Mouse (Mus musculus) hindbrain, embryonic 15.5 days (tissue): ENCODE results near the gene Dek. TPM values are rescaled to one million over a fixed set of nuclear protein-coding genes. Genes with fewer than 3 reads are reported as not detected.

Experiments
- ATAC-seq: fragments of 200-750 bp; cut with Nextera tagmentation; 2 replicates; pipeline ENCODE4 v1.8.0; 2017; ENCODE audit warnings: low read depth, moderate number of reproducible peaks, moderate TSS enrichment; ENCODE audit not compliant: low FRiP score
- H3K27ac ChIP-seq: fragments of 300-500 bp; sonication (generic); replicated peaks from 2 replicates; pipeline ENCODE4 v1.5.1; 2015; ENCODE audit warnings: mild to moderate bottlenecking, inconsistent platforms
- H3K27me3 ChIP-seq: fragments of 300-500 bp; sonication (generic); 2 replicates; pipeline ENCODE4 v1.6.1; 2015; ENCODE audit warnings: control low read depth, inconsistent platforms
- H3K36me3 ChIP-seq: fragments of 300-500 bp; sonication (generic); 2 replicates; pipeline ENCODE4 v1.6.1; 2015; ENCODE audit warnings: control low read depth, inconsistent platforms
- H3K4me1 ChIP-seq: fragments of 300-500 bp; sonication (generic); replicated peaks from 2 replicates; pipeline ENCODE4 v1.6.1; 2015; ENCODE audit warnings: control low read depth, inconsistent platforms
- H3K4me2 ChIP-seq: fragments of 300-500 bp; sonication (generic); 2 replicates; pipeline ENCODE4 v1.6.1; 2015; ENCODE audit warnings: moderate library complexity, mild to moderate bottlenecking, inconsistent platforms
- H3K4me3 ChIP-seq: fragments of 300-500 bp; sonication (generic); 2 replicates; pipeline ENCODE4 v1.5.1; 2015; ENCODE audit warnings: mild to moderate bottlenecking, inconsistent platforms
- H3K9ac ChIP-seq: fragments of 300-500 bp; sonication (generic); 2 replicates; pipeline ENCODE4 v1.6.1; 2015; ENCODE audit warnings: inconsistent platforms
- H3K9me3 ChIP-seq: fragments of 300-500 bp; sonication (generic); 2 replicates; pipeline ENCODE4 v1.6.1; 2016; ENCODE audit warnings: control low read depth, inconsistent platforms
- WGBS: fragments of 180-500 bp; shearing (Covaris S2); methylation state at CpG from one replicate; pipeline ENCODE4 v1.1.7; 2015; 5-methylcytosine and 5-hydroxymethylcytosine counted together
- polyA plus RNA-seq: library from polyadenylated mRNA; unstranded; fragments of >200 nt; fragmentation: Nextera tagmentation; extraction: Ambion mirVana; gene quantifications from 2 replicates; pipeline ENCODE4 v1.2.1, GENCODE M21; 2015

Dek gene
- polyA plus RNA-seq, 1 experiment from 2014 or later = 116 TPM

DNA sequence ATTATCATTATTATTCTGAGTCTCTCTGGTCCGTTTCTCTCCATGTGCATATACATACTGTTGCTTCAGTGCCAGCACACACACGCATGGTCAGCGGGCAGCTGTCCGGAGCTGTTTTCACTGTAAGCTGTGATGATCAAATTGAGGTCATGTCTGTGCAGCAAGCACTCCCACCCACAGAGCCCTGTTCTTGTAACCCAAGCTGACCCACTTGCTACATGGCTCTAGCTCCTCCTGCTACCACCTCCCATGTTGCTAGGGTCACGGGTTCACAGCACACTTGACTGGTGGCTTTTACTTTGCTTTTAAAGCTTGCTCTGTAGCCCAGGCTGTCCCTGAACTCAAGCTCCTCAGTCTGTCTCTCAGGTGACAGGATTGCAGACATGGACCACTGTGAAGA is 33.5 kb downstream of the Dek start:
- Histone ChIP-seq H3K27me3 (no peaks in the 10 kb centered on the region), H3K9me3 (no peaks in the 10 kb centered on the region), H3K4me3 (no peak overlapping the region), H3K27ac (no peak overlapping the region), H3K36me3 (peaks cover 56% of the 10 kb centered on the region), H3K4me2 (no peak overlapping the region), H3K4me1 (no peaks in the 10 kb centered on the region), H3K9ac (no peak overlapping the region)
- no peak for ATAC-seq
- WGBS = 96% methylated on average over 5 of the region's 5 CpGs

DNA sequence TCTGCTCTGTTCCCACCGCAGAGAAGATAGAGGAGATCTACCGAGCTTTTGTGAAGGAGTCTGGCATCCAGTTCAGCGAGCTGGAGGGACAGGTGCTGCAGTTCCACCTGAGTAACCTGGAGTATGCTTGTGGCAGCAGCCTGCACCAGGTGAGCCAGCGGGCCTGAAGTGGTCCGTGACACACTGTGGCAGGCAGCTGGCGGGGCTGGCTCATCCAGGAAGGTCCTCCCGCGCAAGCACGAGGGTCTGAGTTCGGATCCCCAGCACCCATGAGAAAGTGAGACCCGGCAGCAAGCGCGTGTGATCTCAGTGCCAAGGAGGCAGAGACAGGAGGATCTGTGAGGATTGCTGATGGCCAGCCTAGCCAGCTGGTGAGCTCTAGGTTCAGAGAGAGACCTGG is 34.1 kb downstream of the Dek start:
- Histone ChIP-seq H3K4me3 (no peak overlapping the region), H3K4me1 (no peaks in the 10 kb centered on the region), H3K27me3 (no peaks in the 10 kb centered on the region), H3K27ac (no peak overlapping the region), H3K9me3 (no peaks in the 10 kb centered on the region), H3K9ac (no peak overlapping the region), H3K36me3 (peaks cover 62% of the 10 kb centered on the region), H3K4me2 (no peak overlapping the region)
- no peak for ATAC-seq
- WGBS = 92% methylated on average over 13 of the region's 13 CpGs

DNA sequence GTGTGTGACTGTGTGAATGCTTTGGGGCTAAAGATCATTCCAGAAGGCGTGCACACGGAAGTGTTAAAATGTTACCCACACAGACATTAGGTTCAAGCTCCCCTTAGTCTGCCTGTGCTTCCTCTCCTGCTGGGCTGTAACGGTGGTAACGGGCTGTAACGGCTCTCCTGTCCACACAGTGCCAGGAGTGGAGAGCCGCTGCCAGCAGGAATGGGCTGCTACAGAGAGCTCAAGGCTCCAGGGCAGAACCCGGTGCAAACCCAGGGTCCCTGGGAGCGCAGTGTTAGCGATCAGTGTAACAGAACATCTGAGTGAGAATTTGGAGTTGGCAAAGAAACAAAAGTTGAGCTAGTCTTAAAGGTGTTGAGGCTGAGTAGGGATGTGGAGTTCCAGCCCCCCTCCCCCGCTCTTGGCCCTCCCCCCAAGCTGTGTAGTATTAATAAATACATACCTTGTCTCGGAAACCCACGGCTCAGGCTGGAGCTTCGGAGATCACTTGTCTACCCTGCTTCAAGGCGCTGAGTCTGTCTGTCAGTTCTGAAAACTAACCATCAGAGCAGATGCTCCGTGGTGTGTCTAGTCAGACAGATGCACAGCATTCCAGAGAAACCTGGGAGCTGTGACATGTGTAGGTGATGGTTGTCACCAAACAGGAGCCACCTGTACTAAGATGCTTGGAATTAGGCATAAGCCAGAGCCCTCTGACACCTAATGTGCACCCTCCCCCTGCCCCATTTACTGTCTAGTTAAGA is 35.5 kb downstream of the Dek start:
- Histone ChIP-seq H3K36me3 (peaks cover 66% of the 10 kb centered on the region), H3K4me2 (no peak overlapping the region), H3K4me3 (no peak overlapping the region), H3K27ac (no peak overlapping the region), H3K27me3 (no peaks in the 10 kb centered on the region), H3K9me3 (no peaks in the 10 kb centered on the region), H3K9ac (no peak overlapping the region), H3K4me1 (no peaks in the 10 kb centered on the region)
- ATAC-seq = no peak
- WGBS = 83% methylated on average over 15 of the region's 15 CpGs

DNA sequence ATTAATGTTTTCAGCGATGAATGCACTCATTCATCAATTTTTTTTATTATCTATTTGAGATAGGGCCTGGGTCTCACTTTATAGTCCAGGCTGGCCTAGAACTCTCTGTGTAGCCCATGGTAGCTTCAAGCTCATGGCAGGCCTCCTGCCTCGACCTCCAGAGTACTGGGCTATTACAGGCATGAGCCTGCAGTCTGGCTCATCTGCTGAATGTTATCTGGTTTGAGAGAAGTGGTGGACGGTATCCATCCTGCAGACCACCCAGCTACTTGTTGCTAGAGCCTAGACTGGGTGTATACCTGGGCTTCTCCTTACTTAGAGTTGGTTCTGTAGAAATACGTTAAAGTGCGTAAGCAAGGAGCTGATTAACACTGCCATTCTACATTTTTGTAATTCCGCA is 39.0 kb downstream of the Dek start:
- Histone ChIP-seq H3K27ac (no peak overlapping the region), H3K4me2 (no peak overlapping the region), H3K9me3 (no peaks in the 10 kb centered on the region), H3K9ac (no peak overlapping the region), H3K4me1 (no peaks in the 10 kb centered on the region), H3K27me3 (no peaks in the 10 kb centered on the region), H3K36me3 (peaks cover 56% of the 10 kb centered on the region), H3K4me3 (no peak overlapping the region)
- ATAC-seq = no peak
- WGBS = 96% methylated on average over 6 of the region's 6 CpGs

DNA sequence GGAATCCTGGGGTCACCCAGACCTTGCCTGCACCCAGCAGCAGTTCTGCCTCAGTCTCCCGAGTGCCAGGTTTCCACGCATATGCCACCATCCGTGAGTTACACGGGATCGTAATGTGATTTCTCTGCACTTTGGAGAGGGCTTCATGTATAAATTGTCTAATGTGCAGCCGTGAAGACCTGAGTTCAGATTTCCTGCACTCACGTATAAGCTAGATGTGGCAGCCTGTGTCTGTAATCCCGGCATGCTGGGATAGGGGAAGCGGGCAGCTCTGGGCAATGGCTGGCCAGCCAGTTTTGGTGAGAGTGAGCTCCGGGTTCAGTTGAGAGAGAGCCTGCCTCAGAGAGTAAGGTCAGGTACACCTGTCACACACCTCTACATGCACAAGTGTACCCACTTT is 39.5 kb downstream of the Dek start:
- WGBS = 95% methylated on average over 10 of the region's 10 CpGs
- Histone ChIP-seq H3K4me3 (no peak overlapping the region), H3K36me3 (peaks cover 57% of the 10 kb centered on the region), H3K27ac (no peak overlapping the region), H3K9me3 (no peaks in the 10 kb centered on the region), H3K4me2 (no peak overlapping the region), H3K4me1 (no peaks in the 10 kb centered on the region), H3K27me3 (no peaks in the 10 kb centered on the region), H3K9ac (no peak overlapping the region)
- ATAC-seq = no peak

DNA sequence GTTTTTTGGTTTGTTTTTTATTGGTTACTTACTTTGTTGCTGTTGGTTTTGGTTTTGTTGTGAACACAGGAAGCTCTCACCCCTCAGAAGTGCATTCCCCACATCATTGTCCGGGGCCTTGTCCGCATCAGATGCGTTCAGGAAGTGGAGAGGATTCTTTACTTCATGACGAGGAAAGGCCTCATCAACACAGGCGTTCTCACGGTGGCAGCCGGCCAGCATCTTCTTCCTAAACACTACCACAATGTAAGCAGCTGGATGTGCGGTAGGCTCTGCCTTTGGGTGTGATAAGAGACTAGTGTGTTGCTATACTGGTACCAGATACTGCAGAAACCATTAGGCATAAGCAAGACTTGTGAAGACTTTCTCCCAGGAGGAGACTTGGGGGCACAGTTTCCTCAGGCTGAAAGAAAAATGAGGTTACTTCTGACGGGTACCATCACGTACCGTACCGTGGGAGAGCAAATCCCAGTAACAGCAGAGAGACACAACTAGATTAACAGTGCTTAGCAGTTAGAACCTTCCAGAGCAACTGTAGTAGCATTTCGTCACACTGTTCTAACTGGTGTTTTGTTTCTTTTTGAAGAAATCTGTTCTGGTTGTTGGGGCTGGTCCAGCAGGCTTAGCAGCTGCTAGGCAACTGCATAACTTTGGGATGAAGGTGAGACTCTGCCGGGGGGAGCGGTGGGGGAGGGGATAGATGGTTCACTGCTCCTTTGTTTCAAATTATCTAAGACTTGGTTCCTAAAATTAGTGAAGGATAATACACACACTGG is 41.8 kb downstream of the Dek start:
- ATAC-seq = no peak
- no peaks in the 10 kb centered on the region for H3K4me1 ChIP-seq
- no peak overlapping the region for H3K9ac ChIP-seq
- no peak overlapping the region for H3K27ac ChIP-seq
- 83% methylated on average over 15 of the region's 15 CpGs for WGBS
- H3K9me3 ChIP-seq = no peaks in the 10 kb centered on the region
- no peak overlapping the region for H3K4me2 ChIP-seq
- H3K4me3 ChIP-seq = no peak overlapping the region
- H3K27me3 ChIP-seq = no peaks in the 10 kb centered on the region
- peaks cover 66% of the 10 kb centered on the region for H3K36me3 ChIP-seq

DNA sequence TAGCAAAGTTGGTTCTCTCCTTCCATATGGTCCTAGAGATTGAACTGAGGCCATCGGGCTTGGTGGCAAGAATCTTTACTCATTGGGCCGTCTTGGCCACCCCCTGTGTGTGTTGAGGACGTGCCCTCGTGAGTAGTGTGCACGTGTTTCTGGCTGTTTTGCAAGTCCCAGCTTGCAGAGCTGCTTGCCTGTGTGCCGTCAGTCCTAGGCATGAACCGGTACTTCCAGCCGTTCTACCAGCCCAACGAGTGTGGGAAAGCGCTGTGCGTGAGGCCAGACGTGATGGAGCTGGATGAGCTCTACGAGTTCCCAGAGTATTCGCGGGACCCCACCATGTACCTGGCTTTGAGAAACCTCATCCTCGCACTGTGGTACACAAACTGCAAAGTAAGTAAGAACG is 43.2 kb downstream of the Dek start:
- Histone ChIP-seq H3K4me2 (no peak overlapping the region), H3K9me3 (no peaks in the 10 kb centered on the region), H3K4me3 (no peak overlapping the region), H3K4me1 (no peaks in the 10 kb centered on the region), H3K27me3 (no peaks in the 10 kb centered on the region), H3K9ac (no peak overlapping the region), H3K36me3 (peaks cover 68% of the 10 kb centered on the region), H3K27ac (no peak overlapping the region)
- WGBS = 95% methylated on average over 17 of the region's 17 CpGs
- no peak for ATAC-seq

DNA sequence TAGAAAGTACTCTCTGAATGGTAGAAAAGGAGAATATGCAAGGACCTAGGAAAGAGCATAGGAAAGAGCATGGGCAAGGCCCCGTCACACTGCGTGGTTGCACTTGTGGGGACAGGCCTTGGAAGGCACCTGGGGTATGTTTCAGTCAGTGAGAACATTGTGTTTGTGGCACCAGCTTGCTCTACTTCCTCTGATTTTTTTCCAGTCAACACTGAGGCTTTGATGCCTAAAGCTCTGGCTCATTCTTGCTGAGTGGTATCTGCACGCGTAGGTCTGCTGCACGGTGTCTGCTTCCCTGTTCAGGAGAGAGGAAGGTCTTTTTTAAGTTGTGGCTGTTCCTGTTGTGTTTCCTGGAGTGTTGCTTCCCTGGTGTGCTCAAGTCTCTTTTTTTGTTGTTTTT is 49.2 kb downstream of the Dek start:
- no peak overlapping the region for H3K4me2 ChIP-seq
- no peak for ATAC-seq
- H3K4me3 ChIP-seq = no peak overlapping the region
- no peaks in the 10 kb centered on the region for H3K27me3 ChIP-seq
- no peak overlapping the region for H3K9ac ChIP-seq
- WGBS = 94% methylated on average over 5 of the region's 5 CpGs
- H3K9me3 ChIP-seq = no peaks in the 10 kb centered on the region
- H3K27ac ChIP-seq = no peak overlapping the region
- no peaks in the 10 kb centered on the region for H3K4me1 ChIP-seq
- H3K36me3 ChIP-seq = peaks cover 42% of the 10 kb centered on the region

DNA sequence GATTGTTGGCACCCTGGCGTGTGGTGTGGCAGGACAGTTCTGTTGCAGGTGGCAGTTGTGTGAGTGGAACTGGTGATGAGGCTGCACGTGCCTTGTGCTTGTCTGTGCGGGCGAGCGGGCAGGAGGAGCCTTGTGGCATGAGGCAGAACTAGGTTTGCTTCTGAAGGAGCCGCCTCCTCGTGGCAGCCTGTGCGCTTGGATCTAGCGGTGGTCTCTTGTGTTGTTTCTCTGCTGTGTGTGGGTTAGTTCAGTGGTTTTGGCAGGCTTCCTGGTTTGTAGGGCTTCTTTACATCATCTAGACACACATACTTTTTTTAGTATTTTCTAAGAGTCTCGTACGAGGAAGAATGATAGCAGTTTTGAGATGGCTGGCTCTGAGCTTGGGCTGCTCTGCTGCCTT is 49.9 kb downstream of the Dek start:
- Histone ChIP-seq H3K4me3 (no peak overlapping the region), H3K36me3 (peaks cover 38% of the 10 kb centered on the region), H3K4me1 (no peaks in the 10 kb centered on the region), H3K27ac (no peak overlapping the region), H3K27me3 (no peaks in the 10 kb centered on the region), H3K9ac (no peak overlapping the region), H3K4me2 (no peak overlapping the region), H3K9me3 (no peaks in the 10 kb centered on the region)
- ATAC-seq = no peak
- WGBS = 91% methylated on average over 11 of the region's 11 CpGs

DNA sequence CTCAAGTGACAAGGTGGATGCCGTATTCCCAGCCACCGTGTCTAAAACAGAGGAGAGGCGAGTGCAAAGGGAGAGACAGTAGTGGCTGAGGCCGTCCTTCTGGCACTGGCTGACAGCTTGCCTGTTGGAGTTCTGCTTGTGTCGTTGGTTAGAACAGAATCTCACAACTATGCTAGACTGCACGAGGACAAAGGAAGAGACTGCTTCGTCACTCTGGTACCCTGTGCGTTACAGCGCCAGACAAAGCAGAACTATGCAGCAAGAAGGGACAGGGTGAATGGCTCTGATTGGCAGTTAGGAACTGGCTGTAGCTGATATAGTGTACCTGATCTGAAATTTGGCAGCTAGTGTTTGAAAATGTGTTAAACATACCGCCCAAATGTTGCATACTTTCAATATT is 52.0 kb downstream of the Dek start:
- no peaks in the 10 kb centered on the region for H3K27me3 ChIP-seq
- no peak overlapping the region for H3K4me2 ChIP-seq
- peaks cover 34% of the 10 kb centered on the region for H3K36me3 ChIP-seq
- no peaks in the 10 kb centered on the region for H3K9me3 ChIP-seq
- H3K4me3 ChIP-seq = no peak overlapping the region
- H3K4me1 ChIP-seq = no peaks in the 10 kb centered on the region
- 29% methylated on average over 10 of the region's 10 CpGs for WGBS
- H3K27ac ChIP-seq = no peak overlapping the region
- H3K9ac ChIP-seq = no peak overlapping the region
- no peak for ATAC-seq

DNA sequence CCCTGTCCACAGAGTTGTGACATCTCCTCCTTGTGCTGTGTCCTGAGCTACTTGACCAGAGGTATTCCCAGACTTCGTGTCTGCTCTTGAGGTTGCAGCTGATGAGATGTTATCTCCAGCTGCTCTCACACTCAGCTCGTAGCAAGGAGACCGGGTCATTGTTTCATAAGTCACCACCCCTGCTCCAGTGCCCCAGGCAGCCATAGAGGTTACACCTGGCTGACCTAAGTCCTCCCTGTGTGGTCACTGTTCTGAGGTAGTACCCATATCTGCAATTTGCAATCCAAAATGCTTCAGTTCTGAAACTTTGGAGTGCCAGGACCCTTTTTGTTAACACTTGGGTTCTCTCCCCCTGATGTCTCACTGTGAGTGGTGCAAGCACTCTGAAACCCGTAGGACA is 56.0 kb downstream of the Dek start:
- Histone ChIP-seq H3K9me3 (no peaks in the 10 kb centered on the region), H3K4me1 (peaks cover under 1% of the 10 kb centered on the region; the same call in 1 of the 2 replicates), H3K36me3 (peaks cover 26% of the 10 kb centered on the region), H3K4me3 (no peak overlapping the region), H3K27me3 (no peaks in the 10 kb centered on the region), H3K4me2 (no peak overlapping the region), H3K27ac (no peak overlapping the region), H3K9ac (no peak overlapping the region)
- 89% methylated on average over 4 of the region's 4 CpGs for WGBS
- no peak for ATAC-seq

DNA sequence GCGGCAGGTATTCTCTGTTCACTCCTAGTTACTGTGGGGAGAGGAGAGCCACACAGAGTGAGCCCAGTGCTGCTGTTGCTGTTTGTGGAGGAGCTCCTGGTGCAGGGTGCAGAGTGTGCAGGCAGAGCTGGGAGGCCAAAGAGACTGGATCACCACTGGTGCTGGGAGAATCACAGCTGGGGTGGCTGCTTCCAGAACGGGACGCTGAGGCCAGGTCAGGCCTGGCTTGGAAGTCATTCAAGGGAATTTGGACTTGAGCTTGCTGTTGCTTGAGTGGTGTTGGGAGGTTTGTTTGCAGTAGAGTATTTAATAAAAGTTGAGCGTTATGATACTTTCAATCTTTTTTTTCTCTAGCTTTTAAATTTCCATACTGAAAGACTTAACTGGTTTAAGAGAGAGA is 58.0 kb downstream of the Dek start:
- 87% methylated on average over 4 of the region's 4 CpGs for WGBS
- Histone ChIP-seq H3K27ac (no peak overlapping the region), H3K4me2 (no peak overlapping the region), H3K36me3 (peaks cover 26% of the 10 kb centered on the region), H3K4me3 (no peak overlapping the region), H3K4me1 (peaks cover 9% of the 10 kb centered on the region), H3K9me3 (no peaks in the 10 kb centered on the region), H3K27me3 (no peaks in the 10 kb centered on the region), H3K9ac (no peak overlapping the region)
- no peak for ATAC-seq
